Mouse (Mus musculus): ENCODE data around the gene Sez6l.

- TF ChIP-seq CTCF (IDR thresholded peaks at IDR 0.05; ENCODE audit: extremely low read depth, insufficient read depth, insufficient read length, insufficient replicate concordance), result no peak
- no peak for TF ChIP-seq POLR2A (IDR thresholded peaks at IDR 0.05; ENCODE audit: low read depth, low read length)
Measured at GRCm38 (mm10) chr5:112487504-112487903, 89.5 kb downstream of the Sez6l start.
